Mouse (Mus musculus): Measurements from ENCODE around the gene D6Wsu163e.

The D6Wsu163e gene

DNA sequence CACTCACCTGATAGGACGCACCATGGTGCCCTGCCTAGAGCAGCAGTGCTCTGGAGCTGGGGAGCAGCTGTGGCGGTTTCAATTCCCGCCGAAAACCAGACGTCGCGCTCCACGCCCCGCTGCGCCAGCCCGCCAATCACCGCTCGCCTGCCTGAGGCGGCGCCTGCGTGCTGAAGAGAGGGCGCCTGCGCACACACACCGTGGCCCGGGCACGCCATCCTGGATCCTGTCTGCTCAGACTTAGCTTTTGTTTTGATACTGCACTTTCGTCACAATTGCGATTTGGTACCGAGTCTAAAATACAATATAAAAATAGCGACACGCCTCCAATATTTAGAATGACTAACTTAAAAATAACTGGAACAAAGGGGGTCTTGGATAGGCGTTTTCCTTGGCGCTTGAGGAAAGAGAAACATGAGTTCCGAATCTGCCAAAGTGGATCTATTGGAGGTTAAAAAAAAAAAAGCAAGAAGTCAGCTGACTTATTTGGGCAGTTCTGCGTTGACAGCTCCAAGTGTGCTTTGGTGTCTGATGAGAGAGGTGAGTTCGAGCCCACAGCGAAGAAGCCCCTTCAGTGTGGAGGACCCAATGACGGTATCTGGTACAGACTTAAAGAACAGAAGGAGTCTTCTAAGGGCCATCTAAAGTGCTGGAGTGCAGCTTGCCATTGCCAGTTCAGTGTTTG is at the start of gene D6Wsu163e, which contains the start of gene Rad51ap1:
TSS of gene D6Wsu163e (plus strand) at position 476 of the 685 bp plus-strand sequence.
TSS of gene Rad51ap1 (minus strand) at position 101 of the 685 bp plus-strand sequence.
- peak; percentile 97 for DNase-seq (ENCODE audit: low spot score in 2 of 2)

- DNase-seq (ENCODE audit: low spot score in 2 of 2), result no peak
These were observed 32.4 kb upstream of the D6Wsu163e start for GRCm38 (mm10) chr6:126907378-126907777.

GRCm38 (mm10) chr6:126907876-126908275 is 31.9 kb upstream of the D6Wsu163e start:
- DNase-seq (ENCODE audit: low spot score in 2 of 2), result no peak

DNA sequence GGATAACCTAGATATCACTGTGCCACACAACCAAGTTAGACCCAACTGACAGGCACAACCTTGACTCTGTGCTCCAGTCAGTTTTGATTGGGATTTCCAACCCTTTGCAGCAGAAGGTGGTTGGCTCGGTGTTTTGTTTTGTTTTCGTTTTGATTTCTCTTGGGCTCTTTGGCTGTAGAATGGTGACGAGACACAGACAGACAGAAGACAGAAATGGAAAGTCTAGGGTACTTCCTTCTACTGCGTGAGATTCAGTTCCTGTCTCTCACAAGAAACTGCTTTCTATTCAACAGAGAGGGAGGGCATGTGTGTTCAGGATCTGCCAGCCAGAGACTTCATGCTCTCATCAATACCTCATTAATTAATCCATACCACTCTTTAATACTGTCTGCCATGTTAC is 29.0 kb upstream of the D6Wsu163e start:
- DNase-seq (ENCODE audit: low spot score in 2 of 2), result no peak

GRCm38 (mm10) chr6:126914928-126915327 is 24.8 kb upstream of the D6Wsu163e start:
- DNase-seq (ENCODE audit: low spot score in 2 of 2), result no peak

DNA sequence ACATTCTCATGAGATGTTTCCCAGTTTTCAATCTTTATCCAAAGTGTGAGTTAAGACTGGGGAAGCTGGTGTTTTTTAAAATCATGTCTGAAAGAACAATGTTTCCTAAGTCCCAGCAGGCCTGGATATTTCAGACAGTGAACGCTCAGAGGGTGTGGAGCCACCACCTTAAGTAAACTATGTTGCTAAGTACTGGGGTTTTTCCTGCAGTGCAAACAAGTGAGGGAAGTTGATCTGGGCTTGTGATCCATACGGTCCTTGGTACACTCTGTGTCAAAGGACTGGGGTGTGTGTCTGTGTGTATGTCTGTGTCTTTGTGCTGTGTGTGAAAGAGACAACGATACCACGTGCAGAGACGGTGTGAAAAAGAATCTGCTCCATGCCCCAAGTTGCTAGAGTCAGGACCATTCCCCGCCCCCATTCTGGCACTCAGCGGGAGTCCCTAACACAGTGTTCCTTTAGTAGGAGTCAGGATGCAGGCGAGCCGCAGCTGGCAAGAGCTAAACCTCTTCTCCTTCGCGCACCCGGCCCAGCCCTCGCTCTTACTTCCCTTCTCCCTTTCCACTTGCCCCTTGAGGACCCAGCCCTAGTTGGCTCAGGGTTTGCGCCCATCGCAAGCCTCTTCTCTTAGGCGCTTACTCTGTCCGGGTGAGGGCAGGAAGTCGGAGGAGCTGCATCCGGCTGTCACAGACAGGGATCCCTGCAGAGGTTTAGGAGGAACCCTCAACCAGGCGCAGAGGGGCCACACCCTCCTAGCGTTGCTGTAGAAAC is 18.5 kb upstream of the D6Wsu163e start, which contains the start of gene Dyrk4:
TSS of gene Dyrk4 (minus strand) at position 729 of the 771 bp plus-strand sequence.
- peak; percentile 49 to 57 for DNase-seq (ENCODE audit: low spot score in 2 of 2)

GRCm38 (mm10) chr6:126932896-126933295 is 6.9 kb upstream of the D6Wsu163e start:
- no peak for DNase-seq (ENCODE audit: low spot score in 2 of 2)

GRCm38 (mm10) chr6:126938047-126938446 is 1.7 kb upstream of the D6Wsu163e start:
- DNase-seq (ENCODE audit: low spot score in 2 of 2), result no peak

- no peak for DNase-seq (ENCODE audit: low spot score in 2 of 2)
These were observed 792 bp upstream of the D6Wsu163e start for GRCm38 (mm10) chr6:126938853-126939486.

GRCm38 (mm10) chr6:126940451-126940850 is 689 bp downstream of the D6Wsu163e start:
- DNase-seq (ENCODE audit: low spot score in 2 of 2), result no peak

GRCm38 (mm10) chr6:126948336-126948735 is 8.6 kb downstream of the D6Wsu163e start:
- DNase-seq (ENCODE audit: low spot score in 2 of 2), result no peak

DNA sequence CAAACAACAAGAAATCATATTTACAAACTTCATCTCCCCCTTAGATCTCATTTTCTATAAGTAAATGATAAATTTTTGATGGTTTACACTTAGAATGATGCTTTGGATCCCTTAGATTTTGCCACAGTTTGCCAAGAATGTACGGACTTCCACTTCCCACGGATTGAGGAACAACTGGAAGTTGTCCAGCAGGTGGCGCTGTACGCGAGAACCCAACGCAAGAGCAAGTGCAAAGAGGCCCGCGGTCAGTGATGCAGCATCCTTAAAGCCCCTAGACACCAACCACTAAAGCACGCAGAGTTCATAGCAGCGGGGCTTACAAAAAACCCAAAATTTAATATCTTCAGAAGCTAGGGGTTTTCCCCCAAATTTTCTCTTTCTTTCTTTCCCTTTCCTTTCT is 16.0 kb downstream of the D6Wsu163e start:
- peak; percentile 83 to 90 for DNase-seq (ENCODE audit: low spot score in 2 of 2)

DNA sequence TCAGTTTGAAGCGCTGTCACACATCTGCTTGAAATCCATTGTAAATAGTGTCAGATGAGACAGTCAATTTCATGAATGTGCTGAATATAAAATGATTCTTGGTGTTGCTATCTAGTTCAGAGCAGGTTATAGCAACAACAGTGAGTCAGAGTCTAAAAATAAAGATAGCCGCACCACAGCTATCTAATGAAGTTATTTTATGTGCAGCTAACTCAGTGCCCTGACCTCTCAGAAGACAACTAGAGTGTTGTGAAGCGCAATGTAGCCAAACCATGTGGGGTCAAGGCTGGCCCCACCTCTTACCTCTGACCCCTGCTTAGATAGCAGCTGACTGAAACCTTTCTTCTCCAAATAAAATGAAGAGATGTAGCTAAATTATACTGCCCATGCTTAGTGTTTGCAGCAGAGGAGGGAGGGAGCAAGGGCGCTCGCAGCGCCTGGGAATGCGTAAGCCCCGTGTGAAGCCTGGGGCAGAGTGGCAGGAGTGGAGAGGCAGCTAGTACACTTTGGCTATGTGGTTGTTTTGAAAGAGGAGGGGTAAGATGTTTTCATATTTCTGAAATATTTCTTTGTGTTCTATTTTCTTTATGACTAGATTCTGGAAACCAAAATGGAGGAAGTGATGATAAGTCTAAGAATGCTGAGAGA is 21.7 kb downstream of the D6Wsu163e start:
- no peak for DNase-seq (ENCODE audit: low spot score in 2 of 2)

GRCm38 (mm10) chr6:126962709-126963108 is 22.9 kb downstream of the D6Wsu163e start:
- no peak for DNase-seq (ENCODE audit: low spot score in 2 of 2)

- no peak for DNase-seq (ENCODE audit: low spot score in 2 of 2)
These were observed 23.7 kb downstream of the D6Wsu163e start for GRCm38 (mm10) chr6:126963426-126963825.

- no peak for DNase-seq (ENCODE audit: low spot score in 2 of 2)
These were observed 26.7 kb downstream of the D6Wsu163e start for GRCm38 (mm10) chr6:126966241-126967026.

GRCm38 (mm10) chr6:126981539-126982234 is 41.9 kb downstream of the D6Wsu163e start:
- DNase-seq (ENCODE audit: low spot score in 2 of 2), result no peak

DNA sequence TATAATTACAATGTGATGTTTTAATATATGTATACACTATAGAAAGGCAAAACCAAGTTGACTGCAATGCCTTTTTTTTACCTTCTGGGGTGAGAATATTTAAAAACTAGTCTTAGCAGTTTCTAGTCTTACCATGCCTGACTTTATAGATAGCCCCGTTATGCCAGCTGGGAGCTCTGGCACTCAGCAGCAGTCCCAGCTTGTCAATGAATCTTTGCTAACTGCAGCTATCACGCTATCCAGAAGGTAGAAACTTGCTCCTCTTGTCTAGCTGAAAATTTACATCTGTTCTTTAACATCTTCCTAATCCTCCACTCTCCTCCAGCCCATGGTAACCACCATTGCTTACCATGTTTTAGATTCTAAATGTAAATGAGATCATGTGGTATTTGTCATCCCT is 53.9 kb downstream of the D6Wsu163e start:
- peak in 1 of 2 experiments; percentile 38 for DNase-seq (ENCODE audit: low spot score in 2 of 2)

DNA sequence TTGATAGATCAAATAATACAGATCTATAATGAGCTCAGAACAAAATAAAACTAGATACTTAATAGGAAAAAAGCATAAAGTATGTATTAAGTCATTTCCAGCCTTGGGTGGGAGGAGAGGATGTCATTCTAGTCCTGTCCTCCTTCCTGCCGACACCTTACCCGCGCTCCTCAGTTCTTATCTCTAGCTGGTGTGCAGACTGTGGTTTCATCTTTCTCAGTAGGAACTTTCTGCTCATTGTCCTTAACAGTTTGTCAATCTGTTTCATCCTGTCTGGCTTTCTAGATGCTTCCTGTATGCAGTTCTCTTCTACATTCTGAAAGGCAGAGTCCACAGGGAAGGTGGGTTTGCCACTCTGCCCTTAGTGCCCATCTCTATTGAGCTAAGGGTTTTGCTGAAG is 55.7 kb downstream of the D6Wsu163e start:
- no peak for DNase-seq (ENCODE audit: low spot score in 2 of 2)

DNA sequence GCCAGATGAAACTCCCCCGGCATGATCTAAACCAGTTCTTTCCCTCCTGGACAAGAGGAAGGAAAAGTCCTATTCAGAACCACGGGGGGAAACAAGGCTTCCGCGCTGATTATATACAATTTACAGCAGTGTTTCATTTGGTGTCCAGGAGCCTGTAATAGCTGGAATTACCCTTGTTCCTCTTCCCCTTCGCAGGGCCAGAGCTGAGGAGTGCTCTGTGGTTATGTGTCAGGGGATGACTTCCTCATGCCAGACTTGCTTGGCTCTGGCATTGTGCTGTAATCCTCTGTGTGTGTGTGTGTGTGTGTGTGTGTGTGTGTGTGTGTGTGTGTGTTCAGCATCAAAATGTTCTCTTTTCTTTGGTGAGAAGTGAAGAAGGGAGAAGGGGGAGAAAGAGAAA is 56.6 kb downstream of the D6Wsu163e start:
- no peak for DNase-seq (ENCODE audit: low spot score in 2 of 2)
